Mouse (Mus musculus) embryonic facial prominence, embryonic 15.5 days (tissue): Measurements from ENCODE around the gene Cd164l2. TPM values are rescaled to one million over a fixed set of nuclear protein-coding genes. Genes with fewer than 3 reads are reported as not detected.

Experiments
- ATAC-seq: fragments of 200-750 bp; cut with Nextera tagmentation; 2 replicates; pipeline ENCODE4 v1.8.0; 2017; ENCODE audit warnings: low read depth, moderate TSS enrichment; ENCODE audit not compliant: insufficient number of reproducible peaks, low FRiP score, low TSS enrichment
- H3K27ac ChIP-seq: fragments of 300-500 bp; sonication (generic); replicated peaks from 2 replicates; pipeline ENCODE4 v1.5.1; 2015; ENCODE audit warnings: mild to moderate bottlenecking, inconsistent platforms
- H3K27me3 ChIP-seq: fragments of 300-500 bp; sonication (generic); 2 replicates; pipeline ENCODE4 v1.6.1; 2015; ENCODE audit warnings: inconsistent platforms
- H3K36me3 ChIP-seq: fragments of 300-500 bp; sonication (generic); 2 replicates; pipeline ENCODE4 v1.6.1; 2015; ENCODE audit warnings: mild to moderate bottlenecking, inconsistent platforms
- H3K4me1 ChIP-seq: fragments of 300-500 bp; sonication (generic); 2 replicates; pipeline ENCODE4 v1.6.1; 2015; ENCODE audit warnings: inconsistent platforms
- H3K4me2 ChIP-seq: fragments of 300-500 bp; sonication (generic); replicated peaks from 2 replicates; pipeline ENCODE4 v1.6.1; 2015; ENCODE audit warnings: mild to moderate bottlenecking, inconsistent platforms
- H3K4me3 ChIP-seq: fragments of 300-500 bp; sonication (generic); replicated peaks from 2 replicates; pipeline ENCODE4 v1.5.1; 2015; ENCODE audit warnings: mild to moderate bottlenecking, inconsistent platforms
- H3K9ac ChIP-seq: fragments of 300-500 bp; sonication (generic); 2 replicates; pipeline ENCODE4 v1.6.1; 2015; ENCODE audit warnings: inconsistent platforms
- H3K9me3 ChIP-seq: fragments of 300-500 bp; sonication (generic); replicated peaks from 2 replicates; pipeline ENCODE4 v1.6.1; 2016; ENCODE audit warnings: inconsistent platforms
- WGBS: fragments of 180-500 bp; shearing (Covaris S2); methylation state at CpG from one replicate; pipeline ENCODE4 v1.1.7; 2015; 5-methylcytosine and 5-hydroxymethylcytosine counted together
- polyA plus RNA-seq: library from polyadenylated mRNA; unstranded; fragments of >200 nt; fragmentation: Nextera tagmentation; extraction: Ambion mirVana; gene quantifications from 2 replicates; pipeline ENCODE4 v1.2.1, GENCODE M21; 2015

The Cd164l2 gene
- polyA plus RNA-seq, 1 experiment from 2014 or later, result 9.3 TPM

DNA sequence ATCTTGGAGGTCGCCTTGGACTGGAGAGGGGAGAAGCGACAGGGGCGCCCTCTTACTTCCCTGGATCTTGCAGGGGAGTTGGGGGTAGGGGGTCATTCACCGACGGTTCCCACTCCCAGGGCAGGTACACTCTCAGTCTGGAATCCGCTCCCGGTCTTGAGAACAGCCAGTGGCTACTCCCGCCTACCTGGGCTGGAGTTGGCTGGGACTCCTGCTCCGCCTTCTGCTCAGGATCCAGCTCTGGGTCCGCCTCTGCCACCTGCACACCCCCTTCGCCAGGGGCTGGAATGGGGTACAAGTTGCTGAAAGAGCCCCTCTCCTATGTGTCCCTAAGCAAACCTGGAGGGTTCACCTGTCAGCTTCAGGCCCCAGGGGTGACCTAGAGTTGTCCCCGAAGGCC lies 45.3 kb downstream of the Cd164l2 start:
- no peak; the same call in 1 of the 2 replicates for ATAC-seq
- H3K4me3 ChIP-seq, result no peak overlapping the region; the same call in 1 of the 2 replicates
- H3K36me3 ChIP-seq, result no peaks in the 10 kb centered on the region
- no peaks in the 10 kb centered on the region for H3K9me3 ChIP-seq
- peak overlapping the region; percentile 33 for H3K4me2 ChIP-seq
- 0 out of 2 replicates have a peak overlapping the region, but pooled peaks have one; percentile 17 for H3K27ac ChIP-seq
- H3K27me3 ChIP-seq, result peaks cover 18% of the 10 kb centered on the region
- no peak overlapping the region for H3K9ac ChIP-seq
- WGBS, result 29% methylated on average over 12 of the region's 12 CpGs
- H3K4me1 ChIP-seq, result peaks cover 7% of the 10 kb centered on the region; the same call in 1 of the 2 replicates

DNA sequence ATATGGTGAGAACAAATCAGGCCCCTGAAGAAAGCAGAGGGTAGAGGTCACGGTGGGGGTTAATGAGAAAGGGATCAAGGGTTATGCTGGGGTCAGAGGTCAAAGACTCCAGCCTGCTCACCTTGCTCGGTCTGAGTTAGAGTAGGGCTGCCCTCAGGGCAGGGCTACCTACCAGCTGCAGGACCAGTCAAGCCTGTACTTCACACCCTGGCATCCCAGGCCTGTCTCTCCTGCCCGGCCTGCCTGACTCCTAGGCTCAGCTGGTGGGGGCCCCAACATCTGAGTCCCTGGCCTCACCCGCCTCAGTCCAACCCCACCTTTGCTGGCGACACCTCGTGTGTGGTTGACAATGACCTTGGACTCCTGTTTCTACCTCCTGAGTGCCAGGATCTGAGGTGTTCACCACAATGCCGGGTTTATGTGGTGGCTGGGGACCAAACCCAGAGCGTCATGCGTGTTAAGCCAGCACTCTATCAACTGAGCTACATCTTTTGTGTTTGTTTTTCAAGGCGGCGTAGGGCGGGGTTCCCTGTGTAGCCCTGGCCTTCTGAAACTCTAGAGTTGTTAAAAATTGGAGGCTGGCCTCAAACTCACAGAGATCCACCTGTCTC lies 46.0 kb downstream of the Cd164l2 start:
- H3K27ac ChIP-seq, result 0 out of 2 replicates have a peak overlapping the region, but pooled peaks have one; percentile 17
- peaks cover 7% of the 10 kb centered on the region; the same call in 1 of the 2 replicates for H3K4me1 ChIP-seq
- H3K9me3 ChIP-seq, result no peaks in the 10 kb centered on the region
- H3K9ac ChIP-seq, result no peak overlapping the region
- H3K36me3 ChIP-seq, result no peaks in the 10 kb centered on the region
- H3K4me3 ChIP-seq, result no peak overlapping the region
- no peak overlapping the region for H3K4me2 ChIP-seq
- peaks cover 15% of the 10 kb centered on the region for H3K27me3 ChIP-seq
- WGBS, result 69% methylated on average over 12 of the region's 12 CpGs
- ATAC-seq, result no peak

DNA sequence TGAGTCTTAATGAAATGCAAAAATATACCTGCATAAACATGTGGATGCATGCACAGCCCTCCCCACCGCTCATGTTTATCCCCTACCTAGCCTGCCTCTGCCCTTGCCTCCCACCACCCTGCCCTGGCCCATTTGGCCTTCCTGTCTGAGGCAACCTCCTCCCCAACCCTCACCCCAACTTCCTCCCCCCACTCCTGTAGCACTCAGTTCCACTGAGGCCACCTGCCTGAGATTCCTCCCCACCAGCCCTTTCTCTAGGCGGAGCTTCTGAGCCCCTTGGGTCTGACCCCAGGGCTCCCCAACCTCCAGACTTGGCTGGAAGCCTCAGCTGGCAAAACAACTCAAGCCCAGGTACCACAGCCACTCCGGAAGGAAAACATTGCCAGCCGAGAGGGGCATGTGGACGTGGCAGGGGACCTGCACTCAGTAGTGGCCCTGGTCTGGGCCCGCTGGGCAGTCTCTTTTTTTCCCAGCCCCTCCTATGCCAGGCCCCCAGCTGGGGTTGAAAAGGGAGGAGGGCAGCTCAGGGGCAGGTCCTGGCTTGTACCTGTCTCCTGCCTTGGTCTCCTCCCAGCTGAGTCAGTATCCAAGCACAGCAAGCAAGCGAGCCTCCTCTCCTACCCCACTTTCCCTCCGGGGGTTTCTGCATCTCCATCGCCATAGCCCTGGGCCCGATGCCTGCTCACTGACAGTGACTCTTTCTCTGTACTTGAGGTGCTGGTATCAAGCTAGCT lies 49.9 kb downstream of the Cd164l2 start:
- Histone ChIP-seq H3K4me3 (peak overlapping the region; percentile 31), H3K4me2 (peak overlapping the region; percentile 34), H3K9me3 (no peaks in the 10 kb centered on the region), H3K27ac (peak overlapping the region; percentile 76), H3K4me1 (peaks cover 4% of the 10 kb centered on the region; the same call in 1 of the 2 replicates), H3K9ac (no peak overlapping the region), H3K27me3 (peaks cover 3% of the 10 kb centered on the region), H3K36me3 (peaks cover 26% of the 10 kb centered on the region)
- ATAC-seq, result no peak
- WGBS, result 37% methylated on average over 10 of the region's 10 CpGs

DNA sequence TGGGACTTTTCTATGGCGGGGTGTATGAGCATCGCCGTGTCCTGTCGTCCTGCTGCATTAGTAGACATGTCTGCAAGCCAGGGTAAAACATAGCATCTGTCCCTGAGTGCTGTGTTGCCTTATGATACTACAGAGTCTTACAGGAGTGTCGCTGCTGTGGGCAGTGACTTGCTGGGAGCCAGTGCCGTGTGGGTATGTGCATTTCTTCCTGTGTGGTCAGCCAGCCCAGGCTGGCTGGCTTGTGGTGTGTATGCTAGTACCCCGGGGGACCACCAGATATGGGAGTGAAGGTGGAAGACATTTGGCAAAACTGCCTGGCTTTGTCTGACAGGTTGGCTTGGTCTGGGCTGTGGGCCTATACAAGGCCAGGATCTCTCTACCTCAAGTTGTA lies 50.4 kb downstream of the Cd164l2 start:
- no peak overlapping the region for H3K9ac ChIP-seq
- WGBS, result 50% methylated on average over 7 of the region's 7 CpGs
- H3K27me3 ChIP-seq, result no peaks in the 10 kb centered on the region
- H3K36me3 ChIP-seq, result peaks cover 32% of the 10 kb centered on the region
- no peaks in the 10 kb centered on the region; the same call in 1 of the 2 replicates for H3K4me1 ChIP-seq
- H3K27ac ChIP-seq, result peak overlapping the region; percentile 76
- no peaks in the 10 kb centered on the region for H3K9me3 ChIP-seq
- peak overlapping the region; percentile 31 for H3K4me3 ChIP-seq
- peak overlapping the region; percentile 34 for H3K4me2 ChIP-seq
- no peak for ATAC-seq

DNA sequence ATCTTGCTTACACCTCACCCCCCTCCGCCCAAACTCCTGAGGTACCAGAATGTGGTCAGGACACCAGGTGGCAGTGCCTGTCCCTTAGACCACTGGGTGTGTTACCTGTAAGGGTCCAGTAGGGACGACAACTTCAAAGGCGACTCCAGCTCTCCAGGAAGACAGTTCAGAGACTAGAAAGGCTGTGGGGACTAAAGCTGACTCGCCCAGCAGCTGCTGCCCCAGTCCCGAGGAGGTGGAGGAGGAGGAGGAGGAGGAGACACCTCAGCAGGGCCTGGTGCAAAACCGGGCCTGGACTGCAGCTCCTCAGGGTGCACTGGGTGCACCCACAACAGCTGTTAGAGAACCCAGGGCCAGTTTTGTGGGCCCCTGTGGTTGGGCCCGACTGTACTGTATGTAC lies 51.0 kb downstream of the Cd164l2 start, which contains the start of gene Sytl1:
TSS of gene Sytl1 (minus strand) at position 232 of the 400 bp plus-strand sequence.
- Histone ChIP-seq H3K36me3 (peaks cover 37% of the 10 kb centered on the region), H3K27ac (peak within 1 kb of the TSS; percentile 76), H3K9me3 (no peaks in the 10 kb centered on the region), H3K4me2 (peak within 1 kb of the TSS; percentile 34), H3K27me3 (no peaks in the 10 kb centered on the region), H3K4me1 (no peaks in the 10 kb centered on the region; the same call in 1 of the 2 replicates), H3K4me3 (peak within 1 kb of the TSS; percentile 31), H3K9ac (no peak within 1 kb of the TSS)
- ATAC-seq, result no peak
- WGBS, result 32% methylated on average over 7 of the region's 7 CpGs

DNA sequence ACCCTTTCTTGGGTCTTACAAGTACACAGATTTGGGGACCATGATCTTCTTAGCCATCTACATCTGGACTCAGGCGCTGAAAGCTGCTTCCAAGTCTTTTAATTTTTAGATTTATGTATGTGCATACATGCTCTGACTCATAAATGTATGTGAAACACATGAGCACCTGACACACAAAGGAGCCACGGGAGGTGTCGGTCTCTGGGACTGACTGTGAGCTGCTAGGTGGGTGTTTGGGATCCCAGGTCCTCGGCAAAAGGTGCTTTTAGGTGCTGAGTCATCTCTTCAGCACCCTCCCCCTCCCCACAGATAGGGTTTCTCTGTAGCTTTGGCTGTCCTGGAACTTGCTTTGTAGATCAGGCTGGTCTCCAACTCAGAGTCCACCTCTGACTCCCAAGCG lies 51.8 kb downstream of the Cd164l2 start:
- Histone ChIP-seq H3K27me3 (no peaks in the 10 kb centered on the region), H3K27ac (no peak overlapping the region), H3K9ac (no peak overlapping the region), H3K4me1 (no peaks in the 10 kb centered on the region; the same call in 1 of the 2 replicates), H3K4me3 (no peak overlapping the region), H3K9me3 (no peaks in the 10 kb centered on the region), H3K4me2 (no peak overlapping the region), H3K36me3 (peaks cover 45% of the 10 kb centered on the region)
- 87% methylated on average over 5 of the region's 5 CpGs for WGBS
- ATAC-seq, result no peak

DNA sequence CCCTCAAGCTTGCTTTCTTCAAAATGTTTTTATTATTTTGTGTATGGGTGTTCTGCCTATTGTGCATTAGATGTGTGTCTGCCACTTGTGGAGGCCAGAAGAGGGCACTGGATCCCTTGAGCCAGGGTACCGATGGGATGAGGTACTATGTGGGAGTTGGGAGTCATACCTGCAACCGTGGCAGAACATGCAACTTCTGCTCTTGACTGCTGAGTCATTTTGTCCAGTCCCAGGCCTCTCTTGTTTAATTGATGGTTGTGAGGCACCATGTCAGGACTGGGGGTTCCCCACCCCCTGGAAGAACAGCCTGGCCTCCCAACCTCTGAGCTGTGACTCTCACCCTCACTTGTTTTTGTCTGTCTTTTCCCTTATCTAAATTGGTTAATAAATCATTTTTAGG lies 52.6 kb downstream of the Cd164l2 start:
- WGBS, result 92% methylated on average over 2 of the region's 2 CpGs
- peaks cover 53% of the 10 kb centered on the region for H3K36me3 ChIP-seq

DNA sequence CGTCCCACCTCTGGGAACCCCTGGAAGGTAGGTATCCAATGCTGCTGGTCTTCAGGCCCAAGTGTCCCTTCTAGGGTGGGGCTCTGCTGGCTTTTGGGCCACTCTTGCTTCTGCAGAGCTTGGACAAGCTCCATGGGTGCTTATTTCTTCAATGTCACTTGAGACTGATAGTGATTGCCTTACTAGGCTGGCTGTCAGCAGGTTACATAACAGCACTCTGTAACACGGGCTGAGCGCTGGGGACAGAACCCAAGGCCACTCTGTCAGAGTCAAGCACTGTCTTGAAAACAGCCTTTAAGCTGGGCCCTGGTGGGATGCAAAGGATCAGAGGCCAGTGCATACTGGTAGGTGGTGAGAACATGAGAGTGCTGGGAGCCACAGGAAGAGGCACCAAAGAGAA lies 53.4 kb downstream of the Cd164l2 start:
- no peak overlapping the region for H3K4me2 ChIP-seq
- peaks cover 58% of the 10 kb centered on the region for H3K36me3 ChIP-seq
- no peaks in the 10 kb centered on the region for H3K27me3 ChIP-seq
- 90% methylated on average over 3 of the region's 3 CpGs for WGBS
- ATAC-seq, result no peak
- H3K9ac ChIP-seq, result no peak overlapping the region
- no peaks in the 10 kb centered on the region; the same call in 1 of the 2 replicates for H3K4me1 ChIP-seq
- H3K9me3 ChIP-seq, result no peaks in the 10 kb centered on the region
- no peak overlapping the region for H3K4me3 ChIP-seq
- no peak overlapping the region for H3K27ac ChIP-seq

More for the DNA sequence above, 52.6 kb downstream of the Cd164l2 start:
- Histone ChIP-seq H3K4me3 (no peak overlapping the region), H3K9me3 (no peaks in the 10 kb centered on the region), H3K27ac (no peak overlapping the region), H3K27me3 (no peaks in the 10 kb centered on the region), H3K9ac (no peak overlapping the region), H3K4me1 (no peaks in the 10 kb centered on the region; the same call in 1 of the 2 replicates), H3K4me2 (no peak overlapping the region)
- no peak for ATAC-seq

DNA sequence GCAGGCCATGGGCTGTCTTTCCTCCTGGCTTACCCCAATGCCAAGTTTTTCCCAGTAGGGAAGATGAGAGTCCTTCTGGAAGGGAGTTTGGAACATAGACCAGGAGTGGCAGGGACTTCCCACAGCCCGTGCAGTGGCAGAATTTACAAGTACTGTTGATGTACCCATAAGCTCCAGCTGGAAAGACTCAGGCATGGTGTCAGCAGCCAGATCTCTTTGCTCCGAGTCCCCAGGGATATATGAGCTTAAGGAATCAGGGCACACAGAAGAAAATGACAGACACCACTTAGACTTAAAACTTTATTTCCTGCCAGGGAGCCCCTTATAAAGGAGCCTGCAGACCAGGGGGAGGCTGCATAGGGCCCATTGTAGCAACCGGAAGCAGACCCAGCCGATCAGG lies 53.8 kb downstream of the Cd164l2 start:
- H3K4me1 ChIP-seq, result no peaks in the 10 kb centered on the region; the same call in 1 of the 2 replicates
- no peak overlapping the region for H3K27ac ChIP-seq
- no peak overlapping the region for H3K9ac ChIP-seq
- no peak overlapping the region for H3K4me3 ChIP-seq
- H3K36me3 ChIP-seq, result peaks cover 61% of the 10 kb centered on the region
- 77% methylated on average over 4 of the region's 4 CpGs for WGBS
- H3K27me3 ChIP-seq, result no peaks in the 10 kb centered on the region
- no peak overlapping the region for H3K4me2 ChIP-seq
- ATAC-seq, result no peak
- H3K9me3 ChIP-seq, result no peaks in the 10 kb centered on the region

DNA sequence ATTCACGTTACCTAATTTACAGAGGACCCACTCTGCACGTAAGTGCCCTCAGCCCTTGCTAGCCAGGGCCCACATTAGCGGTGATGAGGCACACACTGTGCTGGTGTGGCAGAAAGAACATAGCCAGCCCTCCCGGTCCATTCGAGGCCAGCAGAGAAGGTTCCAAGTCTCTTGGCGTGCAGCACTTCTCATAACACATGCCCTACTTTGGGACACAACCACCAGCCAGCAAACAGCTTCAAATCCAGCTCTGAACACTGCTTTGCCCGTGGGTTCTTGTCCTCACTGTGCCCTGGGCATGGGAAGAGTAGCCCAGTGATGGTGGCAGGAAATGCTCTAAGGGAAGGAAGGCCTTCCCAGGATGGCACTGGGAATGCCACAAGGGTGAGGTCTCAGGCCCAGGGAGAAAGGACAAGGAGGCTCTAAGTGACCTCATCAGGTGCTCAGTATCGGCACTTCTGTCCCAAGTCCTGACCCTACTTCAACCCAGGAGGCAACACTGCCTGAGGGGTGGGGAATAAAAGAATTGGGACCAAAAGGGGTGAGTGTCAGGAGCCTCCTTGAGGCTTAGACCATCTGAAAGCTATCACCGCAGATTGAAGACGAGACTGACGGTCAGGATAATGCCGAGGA lies 54.4 kb downstream of the Cd164l2 start:
- Histone ChIP-seq H3K9ac (no peak overlapping the region), H3K4me2 (no peak overlapping the region), H3K27ac (no peak overlapping the region), H3K27me3 (no peaks in the 10 kb centered on the region), H3K4me3 (no peak overlapping the region), H3K4me1 (no peaks in the 10 kb centered on the region; the same call in 1 of the 2 replicates), H3K36me3 (peaks cover 64% of the 10 kb centered on the region), H3K9me3 (no peaks in the 10 kb centered on the region)
- no peak for ATAC-seq
- WGBS, result 90% methylated on average over 12 of the region's 12 CpGs

DNA sequence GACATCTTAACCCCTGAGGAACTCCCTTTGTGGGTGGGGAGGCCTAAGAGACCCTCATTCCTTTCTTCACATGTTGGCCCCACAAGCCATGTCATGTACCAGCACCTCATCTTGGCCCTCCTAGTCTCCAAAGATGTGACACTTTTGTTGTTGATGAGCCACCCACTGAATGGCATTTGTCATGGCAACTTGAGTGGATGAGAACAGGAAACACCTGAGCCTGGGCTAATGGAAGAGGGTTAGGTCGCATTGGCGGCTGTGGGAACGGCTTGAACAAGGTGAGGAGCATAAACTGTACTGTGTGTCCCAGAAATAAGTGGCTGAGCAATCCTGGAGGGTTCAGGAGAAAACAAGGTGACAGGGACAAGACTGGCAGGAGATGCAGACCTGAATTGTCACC lies 57.0 kb downstream of the Cd164l2 start:
- H3K4me2 ChIP-seq, result no peak overlapping the region
- H3K27me3 ChIP-seq, result no peaks in the 10 kb centered on the region
- peaks cover 66% of the 10 kb centered on the region for H3K36me3 ChIP-seq
- H3K4me1 ChIP-seq, result no peaks in the 10 kb centered on the region
- 91% methylated on average over 3 of the region's 3 CpGs for WGBS
- H3K27ac ChIP-seq, result no peak overlapping the region
- H3K4me3 ChIP-seq, result no peak overlapping the region
- H3K9me3 ChIP-seq, result no peaks in the 10 kb centered on the region
- ATAC-seq, result no peak
- H3K9ac ChIP-seq, result no peak overlapping the region
